Mouse (Mus musculus) hindbrain, embryonic 13.5 days (tissue): ENCODE data around the gene Fmo2. TPM values are rescaled to one million over a fixed set of nuclear protein-coding genes. Genes with fewer than 3 reads are reported as not detected.

Experiments used
- ATAC-seq: fragments of 200-750 bp; cut with Nextera tagmentation; 2 replicates; pipeline ENCODE4 v1.8.0; 2017; ENCODE audit warnings: moderate TSS enrichment; ENCODE audit not compliant: low FRiP score
- H3K27ac ChIP-seq: fragments of 300-500 bp; sonication (generic); 2 replicates; pipeline ENCODE4 v1.5.1; 2015; ENCODE audit warnings: inconsistent platforms, mild to moderate bottlenecking, moderate library complexity
- H3K27me3 ChIP-seq: fragments of 300-500 bp; sonication (generic); 2 replicates; pipeline ENCODE4 v1.6.1; 2015; ENCODE audit warnings: mild to moderate bottlenecking, inconsistent platforms
- H3K36me3 ChIP-seq: fragments of 300-500 bp; sonication (generic); 2 replicates; pipeline ENCODE4 v1.6.1; 2015; ENCODE audit warnings: mild to moderate bottlenecking, inconsistent platforms
- H3K4me1 ChIP-seq: fragments of 300-500 bp; sonication (generic); replicated peaks from 2 replicates; pipeline ENCODE4 v1.6.1; 2015; ENCODE audit warnings: inconsistent platforms
- H3K4me2 ChIP-seq: fragments of 300-500 bp; sonication (generic); 2 replicates; pipeline ENCODE4 v1.6.1; 2015; ENCODE audit warnings: inconsistent platforms, mild to moderate bottlenecking, moderate library complexity
- H3K4me3 ChIP-seq: fragments of 300-500 bp; sonication (generic); 2 replicates; pipeline ENCODE4 v1.5.1; 2015; ENCODE audit warnings: mild to moderate bottlenecking, inconsistent platforms
- H3K9ac ChIP-seq: fragments of 300-500 bp; sonication (generic); 2 replicates; pipeline ENCODE4 v1.6.1; 2015; ENCODE audit warnings: mild to moderate bottlenecking, inconsistent platforms
- H3K9me3 ChIP-seq: fragments of 300-500 bp; sonication (generic); 2 replicates; pipeline ENCODE4 v1.6.1; 2016; ENCODE audit warnings: inconsistent platforms
- WGBS: fragments of 180-500 bp; shearing (Covaris S2); methylation state at CpG from one replicate; pipeline ENCODE4 v1.1.7; 2015; 5-methylcytosine and 5-hydroxymethylcytosine counted together
- polyA plus RNA-seq: library from polyadenylated mRNA; unstranded; fragments of >200 nt; fragmentation: Nextera tagmentation; extraction: Ambion mirVana; gene quantifications from 2 replicates; pipeline ENCODE4 v1.2.1, GENCODE M21; 2015

Fmo2 gene
- polyA plus RNA-seq, result 0.40 and 0.42 TPM in 2 replicates

GRCm38 (mm10) chr1:162897838-162898811 lies at the start of gene Fmo2:
TSS of gene Fmo2 (minus strand) at chr1:162898726.
- H3K9me3 ChIP-seq, result no peaks in the 10 kb centered on the region
- no peak within 1 kb of the TSS for H3K27ac ChIP-seq
- H3K9ac ChIP-seq, result no peak within 1 kb of the TSS
- H3K27me3 ChIP-seq, result no peaks in the 10 kb centered on the region
- H3K4me3 ChIP-seq, result no peak within 1 kb of the TSS
- ATAC-seq, result no peak
- H3K4me2 ChIP-seq, result no peak within 1 kb of the TSS
- H3K36me3 ChIP-seq, result no peaks in the 10 kb centered on the region
- WGBS, result 75% methylated on average over 14 of the region's 14 CpGs
- no peaks in the 10 kb centered on the region for H3K4me1 ChIP-seq

GRCm38 (mm10) chr1:162947934-162948333 lies 49.4 kb upstream of the Fmo2 start:
- no peaks in the 10 kb centered on the region for H3K36me3 ChIP-seq
- no peak overlapping the region for H3K27ac ChIP-seq
- H3K27me3 ChIP-seq, result no peaks in the 10 kb centered on the region
- no peaks in the 10 kb centered on the region for H3K9me3 ChIP-seq
- no peak overlapping the region for H3K4me3 ChIP-seq
- ATAC-seq, result no peak
- no peak overlapping the region for H3K9ac ChIP-seq
- WGBS, result 84% methylated on average over 6 of the region's 6 CpGs
- no peak overlapping the region for H3K4me2 ChIP-seq
- H3K4me1 ChIP-seq, result 0 out of 2 replicates have a peak, but pooled peaks cover 7% of the 10 kb centered on the region

GRCm38 (mm10) chr1:162946837-162947558 lies 48.5 kb upstream of the Fmo2 start:
- no peaks in the 10 kb centered on the region for H3K9me3 ChIP-seq
- no peak overlapping the region for H3K27ac ChIP-seq
- H3K4me1 ChIP-seq, result 0 out of 2 replicates have a peak, but pooled peaks cover 7% of the 10 kb centered on the region
- no peak overlapping the region for H3K9ac ChIP-seq
- WGBS, result 60% methylated on average over 4 of the region's 4 CpGs
- no peaks in the 10 kb centered on the region for H3K36me3 ChIP-seq
- no peak overlapping the region for H3K4me2 ChIP-seq
- H3K27me3 ChIP-seq, result no peaks in the 10 kb centered on the region
- H3K4me3 ChIP-seq, result no peak overlapping the region
- peak; percentile 46; the same call in 1 of the 2 replicates for ATAC-seq

GRCm38 (mm10) chr1:162943700-162944099 lies 45.2 kb upstream of the Fmo2 start:
- 0 out of 2 replicates have a peak, but pooled peaks cover 7% of the 10 kb centered on the region for H3K4me1 ChIP-seq
- no peak overlapping the region for H3K4me2 ChIP-seq
- no peaks in the 10 kb centered on the region for H3K27me3 ChIP-seq
- H3K4me3 ChIP-seq, result no peak overlapping the region
- ATAC-seq, result no peak
- no peak overlapping the region for H3K27ac ChIP-seq
- no peaks in the 10 kb centered on the region for H3K36me3 ChIP-seq
- H3K9me3 ChIP-seq, result no peaks in the 10 kb centered on the region
- WGBS, result 80% methylated on average over 6 of the region's 6 CpGs
- no peak overlapping the region for H3K9ac ChIP-seq

GRCm38 (mm10) chr1:162938696-162939351 lies 40.3 kb upstream of the Fmo2 start:
- Histone ChIP-seq H3K9ac (no peak overlapping the region), H3K4me1 (no peaks in the 10 kb centered on the region), H3K27me3 (no peaks in the 10 kb centered on the region), H3K9me3 (no peaks in the 10 kb centered on the region), H3K36me3 (no peaks in the 10 kb centered on the region), H3K4me3 (no peak overlapping the region), H3K27ac (no peak overlapping the region), H3K4me2 (no peak overlapping the region)
- 92% methylated on average over 4 of the region's 4 CpGs for WGBS
- ATAC-seq, result no peak

GRCm38 (mm10) chr1:162937970-162938695 lies 39.6 kb upstream of the Fmo2 start:
- no peak for ATAC-seq
- Histone ChIP-seq H3K27ac (no peak overlapping the region), H3K9me3 (no peaks in the 10 kb centered on the region), H3K27me3 (no peaks in the 10 kb centered on the region), H3K9ac (no peak overlapping the region), H3K4me3 (no peak overlapping the region), H3K36me3 (no peaks in the 10 kb centered on the region), H3K4me1 (no peaks in the 10 kb centered on the region), H3K4me2 (no peak overlapping the region)
- WGBS, result 88% methylated on average over 5 of the region's 5 CpGs

- 95% methylated on average over 6 of the region's 6 CpGs for WGBS
- Histone ChIP-seq H3K9ac (no peak within 1 kb of the TSS), H3K4me3 (no peak within 1 kb of the TSS), H3K9me3 (no peaks in the 10 kb centered on the region), H3K36me3 (no peaks in the 10 kb centered on the region), H3K4me2 (no peak within 1 kb of the TSS), H3K4me1 (no peaks in the 10 kb centered on the region), H3K27me3 (no peaks in the 10 kb centered on the region), H3K27ac (no peak within 1 kb of the TSS)
- ATAC-seq, result no peak
These were observed 38.9 kb upstream of the Fmo2 start, which contains the start of gene Fmo6 for GRCm38 (mm10) chr1:162937415-162937814. TSS of gene Fmo6 (minus strand) at chr1:162937515.

- H3K27ac ChIP-seq, result no peak overlapping the region
- no peak for ATAC-seq
- WGBS, result 71% methylated on average over 4 of the region's 4 CpGs
- H3K4me1 ChIP-seq, result no peaks in the 10 kb centered on the region
- H3K9ac ChIP-seq, result no peak overlapping the region
- H3K4me2 ChIP-seq, result no peak overlapping the region
- no peak overlapping the region for H3K4me3 ChIP-seq
- H3K27me3 ChIP-seq, result no peaks in the 10 kb centered on the region
- no peaks in the 10 kb centered on the region for H3K9me3 ChIP-seq
- H3K36me3 ChIP-seq, result no peaks in the 10 kb centered on the region
These were observed 36.0 kb upstream of the Fmo2 start for GRCm38 (mm10) chr1:162934374-162935012.

GRCm38 (mm10) chr1:162932386-162932785 lies 33.9 kb upstream of the Fmo2 start:
- Histone ChIP-seq H3K27me3 (no peaks in the 10 kb centered on the region), H3K27ac (no peak overlapping the region), H3K4me3 (no peak overlapping the region), H3K4me2 (no peak overlapping the region), H3K4me1 (no peaks in the 10 kb centered on the region), H3K36me3 (no peaks in the 10 kb centered on the region), H3K9me3 (no peaks in the 10 kb centered on the region), H3K9ac (no peak overlapping the region)
- 92% methylated on average over 4 of the region's 4 CpGs for whole genome bisulfite sequencing
- no peak for ATAC-seq

- Histone ChIP-seq H3K9ac (no peak overlapping the region), H3K9me3 (no peaks in the 10 kb centered on the region), H3K4me3 (no peak overlapping the region), H3K36me3 (no peaks in the 10 kb centered on the region), H3K4me1 (no peaks in the 10 kb centered on the region), H3K27ac (no peak overlapping the region), H3K4me2 (no peak overlapping the region), H3K27me3 (no peaks in the 10 kb centered on the region)
- WGBS, result 79% methylated on average over 5 of the region's 5 CpGs
- no peak for ATAC-seq
These were observed 33.4 kb upstream of the Fmo2 start for GRCm38 (mm10) chr1:162931880-162932279.

GRCm38 (mm10) chr1:162931310-162931875 lies 32.9 kb upstream of the Fmo2 start:
- H3K4me3 ChIP-seq, result no peak overlapping the region
- WGBS, result 77% methylated on average over 4 of the region's 4 CpGs
- H3K9ac ChIP-seq, result no peak overlapping the region
- H3K27ac ChIP-seq, result no peak overlapping the region
- no peaks in the 10 kb centered on the region for H3K4me1 ChIP-seq
- no peak for ATAC-seq
- H3K36me3 ChIP-seq, result no peaks in the 10 kb centered on the region
- H3K27me3 ChIP-seq, result no peaks in the 10 kb centered on the region
- no peaks in the 10 kb centered on the region for H3K9me3 ChIP-seq
- H3K4me2 ChIP-seq, result no peak overlapping the region
